Mouse (Mus musculus) intestine, embryonic 14.5 days (tissue): ENCODE results near the gene Naa11. TPM values are rescaled to one million over a fixed set of nuclear protein-coding genes. Genes with fewer than 3 reads are reported as not detected.

Experiments
- ATAC-seq: fragments of 200-750 bp; cut with Nextera tagmentation; replicated peaks from 2 replicates; pipeline ENCODE4 v1.8.0; 2017; ENCODE audit warnings: low read depth, moderate number of reproducible peaks, moderate TSS enrichment, moderate library complexity; ENCODE audit not compliant: low FRiP score, low TSS enrichment
- DNase-seq: peaks from one replicate; pipeline ENCODE4 v3.0.0-alpha.2; 2018; ENCODE audit warnings: low spot score
- H3K27ac ChIP-seq: fragments of 300-500 bp; sonication (generic); 2 replicates; pipeline ENCODE4 v1.5.1; 2014; ENCODE audit warnings: low read depth, mild to moderate bottlenecking, control low read depth
- H3K27me3 ChIP-seq: fragments of 300-500 bp; sonication (generic); replicated peaks from 2 replicates; pipeline ENCODE4 v1.6.1; 2014; ENCODE audit warnings: low read length, control low read depth; ENCODE audit not compliant: control insufficient read depth, insufficient read depth
- H3K36me3 ChIP-seq: fragments of 300-500 bp; sonication (generic); 2 replicates; pipeline ENCODE4 v1.6.1; 2014; ENCODE audit warnings: low read length, control low read depth; ENCODE audit not compliant: control insufficient read depth, insufficient read depth
- H3K4me1 ChIP-seq: fragments of 300-500 bp; sonication (generic); replicated peaks from 2 replicates; pipeline ENCODE4 v1.6.1; 2014; ENCODE audit warnings: low read length, control low read depth, mixed read lengths; ENCODE audit not compliant: control insufficient read depth, insufficient read depth
- H3K4me2 ChIP-seq: fragments of 300-500 bp; sonication (generic); 2 replicates; pipeline ENCODE4 v1.6.1; 2014; ENCODE audit warnings: low read length
- H3K4me3 ChIP-seq: fragments of 300-500 bp; sonication (generic); 2 replicates; pipeline ENCODE4 v1.5.1; 2014; ENCODE audit warnings: low read depth, low read length, control low read depth, mixed read lengths
- H3K9ac ChIP-seq: fragments of 300-500 bp; sonication (generic); 2 replicates; pipeline ENCODE4 v1.6.1; 2014; ENCODE audit warnings: mild to moderate bottlenecking, low read length
- H3K9me3 ChIP-seq: fragments of 300-500 bp; sonication (generic); 2 replicates; pipeline ENCODE4 v1.6.1; 2016; ENCODE audit warnings: low read length, control low read depth; ENCODE audit not compliant: control insufficient read depth
- WGBS: fragments of 180-500 bp; shearing (Covaris S2); extraction: QIAGEN DNeasy Blood & Tissue Kit; methylation state at CpG from one replicate; pipeline ENCODE4 v1.1.7; 2014; 5-methylcytosine and 5-hydroxymethylcytosine counted together
- polyA plus RNA-seq: library from polyadenylated mRNA; unstranded; fragments of >200 nt; fragmentation: Nextera tagmentation; extraction: Ambion mirVana; gene quantifications from 2 replicates; pipeline ENCODE4 v1.2.1, GENCODE M21; 2014

The Naa11 gene
- polyA plus RNA-seq, 1 experiment from 2014 or later, result 0.22 TPM

DNA sequence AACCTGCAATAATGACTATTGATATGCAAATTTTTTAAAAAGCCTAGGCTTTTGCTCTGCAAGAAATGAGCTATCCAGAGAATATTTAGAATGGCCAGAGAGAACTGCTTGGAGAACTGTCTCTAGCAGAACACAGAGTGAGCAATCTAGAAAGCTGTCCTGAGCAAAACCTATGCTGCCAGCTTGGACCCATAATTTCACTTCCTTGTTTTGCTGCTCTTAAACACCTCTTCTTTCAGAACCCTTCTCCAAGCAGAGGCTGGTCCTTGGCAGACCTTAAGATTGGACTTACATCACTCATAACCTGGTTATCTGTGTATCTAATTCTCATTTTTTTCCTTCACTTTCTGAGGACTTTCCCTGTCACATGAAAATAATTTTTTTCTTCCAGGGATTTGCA is 8.9 kb upstream of the Naa11 start:
- no peaks in the 10 kb centered on the region for H3K36me3 ChIP-seq

GRCm38 (mm10) chr5:97397585-97397984 is 5.4 kb upstream of the Naa11 start:
- Histone ChIP-seq H3K9ac (no peak overlapping the region), H3K36me3 (no peaks in the 10 kb centered on the region), H3K27ac (no peak overlapping the region), H3K9me3 (no peaks in the 10 kb centered on the region), H3K4me2 (no peak overlapping the region), H3K4me1 (no peaks in the 10 kb centered on the region), H3K4me3 (no peak overlapping the region), H3K27me3 (no peaks in the 10 kb centered on the region)
- ATAC-seq, result no peak
- DNase-seq, result no peak
- 88% methylated on average over 4 of the region's 4 CpGs for WGBS

More for the DNA sequence above, 8.9 kb upstream of the Naa11 start:
- DNase-seq (no peak), ATAC-seq (no peak)
- no peak overlapping the region for H3K9ac ChIP-seq
- H3K27me3 ChIP-seq, result no peaks in the 10 kb centered on the region
- no peak overlapping the region for H3K4me2 ChIP-seq
- no peak overlapping the region for H3K4me3 ChIP-seq
- H3K27ac ChIP-seq, result no peak overlapping the region
- H3K9me3 ChIP-seq, result no peaks in the 10 kb centered on the region
- no peaks in the 10 kb centered on the region for H3K4me1 ChIP-seq

GRCm38 (mm10) chr5:97387622-97388021 is 4.6 kb downstream of the Naa11 start:
- DNase-seq (no peak), ATAC-seq (no peak)
- H3K9ac ChIP-seq, result no peak overlapping the region
- H3K27ac ChIP-seq, result no peak overlapping the region
- 50% methylated on average over 6 of the region's 6 CpGs for WGBS
- H3K27me3 ChIP-seq, result no peaks in the 10 kb centered on the region
- H3K4me1 ChIP-seq, result no peaks in the 10 kb centered on the region; the same call in 1 of the 2 replicates
- no peak overlapping the region for H3K4me3 ChIP-seq
- no peak overlapping the region for H3K4me2 ChIP-seq
- H3K9me3 ChIP-seq, result no peaks in the 10 kb centered on the region
- H3K36me3 ChIP-seq, result no peaks in the 10 kb centered on the region

- Histone ChIP-seq H3K9me3 (no peaks in the 10 kb centered on the region), H3K4me3 (no peak overlapping the region), H3K9ac (no peak overlapping the region), H3K27ac (no peak overlapping the region), H3K27me3 (no peaks in the 10 kb centered on the region), H3K4me2 (no peak overlapping the region), H3K4me1 (no peaks in the 10 kb centered on the region; the same call in 1 of the 2 replicates), H3K36me3 (no peaks in the 10 kb centered on the region)
- ATAC-seq (no peak), DNase-seq (no peak)
- 69% methylated on average over 4 of the region's 4 CpGs for WGBS
These were observed 7.8 kb downstream of the Naa11 start for GRCm38 (mm10) chr5:97384399-97384798.

- H3K4me2 ChIP-seq, result peak overlapping the region; percentile 23
These were observed 9.5 kb downstream of the Naa11 start for GRCm38 (mm10) chr5:97382548-97383222.

GRCm38 (mm10) chr5:97379976-97380375 is 12.2 kb downstream of the Naa11 start:
- no peaks in the 10 kb centered on the region for H3K9me3 ChIP-seq
- no peak overlapping the region for H3K4me2 ChIP-seq
- ATAC-seq (no peak), DNase-seq (no peak)
- no peak overlapping the region for H3K27ac ChIP-seq
- no peaks in the 10 kb centered on the region for H3K27me3 ChIP-seq
- H3K9ac ChIP-seq, result no peak overlapping the region
- WGBS, result 27% methylated on average over 3 of the region's 3 CpGs
- H3K4me3 ChIP-seq, result no peak overlapping the region
- no peaks in the 10 kb centered on the region; the same call in 1 of the 2 replicates for H3K4me1 ChIP-seq
- no peaks in the 10 kb centered on the region for H3K36me3 ChIP-seq

More at GRCm38 (mm10) chr5:97382548-97383222, 9.5 kb downstream of the Naa11 start:
- no peaks in the 10 kb centered on the region for H3K36me3 ChIP-seq
- H3K9ac ChIP-seq, result no peak overlapping the region
- H3K4me3 ChIP-seq, result no peak overlapping the region
- WGBS, result 21% methylated on average over 14 of the region's 14 CpGs
- DNase-seq (no peak), ATAC-seq (no peak)
- H3K27me3 ChIP-seq, result no peaks in the 10 kb centered on the region
- H3K27ac ChIP-seq, result peak overlapping the region; percentile 5; the same call in 1 of the 2 replicates
- H3K4me1 ChIP-seq, result no peaks in the 10 kb centered on the region; the same call in 1 of the 2 replicates
- H3K9me3 ChIP-seq, result no peaks in the 10 kb centered on the region

GRCm38 (mm10) chr5:97364781-97365180 is 27.4 kb downstream of the Naa11 start:
- no peak overlapping the region for H3K4me2 ChIP-seq
- H3K27ac ChIP-seq, result no peak overlapping the region
- whole genome bisulfite sequencing, result 80% methylated on average over 8 of the region's 8 CpGs
- H3K9ac ChIP-seq, result no peak overlapping the region
- H3K4me1 ChIP-seq, result no peaks in the 10 kb centered on the region
- DNase-seq (no peak), ATAC-seq (no peak)
- H3K4me3 ChIP-seq, result no peak overlapping the region
- H3K9me3 ChIP-seq, result no peaks in the 10 kb centered on the region
- H3K36me3 ChIP-seq, result no peaks in the 10 kb centered on the region
- H3K27me3 ChIP-seq, result no peaks in the 10 kb centered on the region

DNA sequence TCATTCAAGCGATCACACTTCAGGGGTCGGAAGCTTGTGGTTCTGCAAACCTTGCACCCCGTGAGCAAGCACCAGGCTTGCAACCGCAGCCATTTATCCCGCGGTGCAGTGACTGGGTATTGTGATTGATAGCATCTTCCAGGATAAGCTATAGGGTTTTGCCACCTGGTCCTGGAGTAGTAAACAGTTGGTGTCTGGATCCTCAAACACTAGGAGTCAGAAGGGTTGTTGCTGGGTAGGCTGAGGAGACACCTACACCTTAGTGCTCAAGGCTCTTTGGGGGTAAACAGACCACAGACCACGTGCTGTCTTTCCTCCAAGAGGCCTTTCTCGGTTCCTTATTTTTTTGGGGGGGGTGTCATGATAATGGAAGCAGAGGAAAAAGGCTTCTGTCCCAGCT is 27.9 kb downstream of the Naa11 start:
- no peak for DNase-seq
- Histone ChIP-seq H3K9me3 (no peaks in the 10 kb centered on the region), H3K4me2 (no peak overlapping the region), H3K27me3 (no peaks in the 10 kb centered on the region), H3K9ac (no peak overlapping the region), H3K4me1 (no peaks in the 10 kb centered on the region), H3K36me3 (no peaks in the 10 kb centered on the region), H3K27ac (no peak overlapping the region), H3K4me3 (no peak overlapping the region)
- 33% methylated on average over 8 of the region's 8 CpGs for WGBS
- ATAC-seq, result no peak

DNA sequence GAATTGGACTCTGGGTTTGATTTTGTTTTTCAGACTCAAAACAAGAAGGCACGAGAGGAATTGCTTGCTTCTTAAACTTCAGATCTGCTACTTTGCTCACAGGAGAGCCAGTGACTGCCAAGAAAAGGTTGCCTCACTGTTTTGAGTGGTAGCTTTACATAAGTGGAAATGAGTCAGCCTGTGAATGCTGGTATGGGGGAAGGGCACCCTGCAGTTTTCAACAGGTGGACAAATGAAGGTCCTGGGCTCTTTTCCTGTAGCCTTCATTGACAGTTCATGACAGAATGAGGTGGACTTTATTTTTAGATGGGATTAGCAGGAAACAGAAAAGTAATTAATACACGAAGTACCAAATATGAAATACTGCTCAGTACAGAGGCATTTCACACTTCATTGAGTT is 29.6 kb downstream of the Naa11 start:
- no peak overlapping the region for H3K9ac ChIP-seq
- H3K27me3 ChIP-seq, result no peaks in the 10 kb centered on the region
- peaks cover 2% of the 10 kb centered on the region; the same call in 1 of the 2 replicates for H3K9me3 ChIP-seq
- no peak for ATAC-seq
- no peak for DNase-seq
- H3K36me3 ChIP-seq, result no peaks in the 10 kb centered on the region
- H3K4me2 ChIP-seq, result no peak overlapping the region
- H3K4me3 ChIP-seq, result no peak overlapping the region
- H3K4me1 ChIP-seq, result no peaks in the 10 kb centered on the region
- WGBS, result 72% methylated on average over 2 of the region's 2 CpGs
- H3K27ac ChIP-seq, result no peak overlapping the region
